Mouse (Mus musculus): Measurements from ENCODE around the gene Plekhm3. TPM values are rescaled to one million over a fixed set of nuclear protein-coding genes. Genes with fewer than 3 reads are reported as not detected.

Plekhm3 gene
- polyA plus RNA-seq, 1 experiment from 2014 or later: 9.4 TPM

- WGBS: 65% methylated on average over 1 of the region's 1 CpGs
- Histone ChIP-seq H3K9ac (ENCODE audit: low read depth, low read length) (no peak overlapping the region), H3K4me1 (ENCODE audit: control insufficient read depth, insufficient read depth, low read depth, low read length) (no peaks in the 10 kb centered on the region), H3K4me2 (ENCODE audit: low read length) (no peak overlapping the region), H3K36me3 (ENCODE audit: control insufficient read depth, insufficient read depth, low read length) (no peaks in the 10 kb centered on the region), H3K4me3 (ENCODE audit: low read length) (no peak overlapping the region), H3K9me3 (ENCODE audit: control insufficient read depth, low read length) (no peaks in the 10 kb centered on the region), H3K27me3 (replicated peaks; ENCODE audit: control insufficient read depth, insufficient read depth, low read length) (no peaks in the 10 kb centered on the region), H3K27ac (ENCODE audit: low read depth, low read length) (no peak overlapping the region)
- no peak for ATAC-seq
Measured at GRCm38 (mm10) chr1:64840930-64841329, 115.7 kb downstream of the Plekhm3 start.

GRCm38 (mm10) chr1:64836584-64836983 lies 120.0 kb downstream of the Plekhm3 start:
- H3K4me2 ChIP-seq (ENCODE audit: low read length): no peak overlapping the region
- H3K27me3 ChIP-seq (replicated peaks; ENCODE audit: control insufficient read depth, insufficient read depth, low read length): no peaks in the 10 kb centered on the region
- H3K36me3 ChIP-seq (ENCODE audit: control insufficient read depth, insufficient read depth, low read length): no peaks in the 10 kb centered on the region
- no peak for ATAC-seq
- H3K4me3 ChIP-seq (ENCODE audit: low read length): no peak overlapping the region
- no peak overlapping the region for H3K9ac ChIP-seq (ENCODE audit: low read depth, low read length)
- WGBS: 86% methylated on average over 5 of the region's 5 CpGs
- H3K27ac ChIP-seq (ENCODE audit: low read depth, low read length): no peak overlapping the region
- H3K9me3 ChIP-seq (ENCODE audit: control insufficient read depth, low read length): no peaks in the 10 kb centered on the region
- H3K4me1 ChIP-seq (ENCODE audit: control insufficient read depth, insufficient read depth, low read depth, low read length): no peaks in the 10 kb centered on the region

DNA sequence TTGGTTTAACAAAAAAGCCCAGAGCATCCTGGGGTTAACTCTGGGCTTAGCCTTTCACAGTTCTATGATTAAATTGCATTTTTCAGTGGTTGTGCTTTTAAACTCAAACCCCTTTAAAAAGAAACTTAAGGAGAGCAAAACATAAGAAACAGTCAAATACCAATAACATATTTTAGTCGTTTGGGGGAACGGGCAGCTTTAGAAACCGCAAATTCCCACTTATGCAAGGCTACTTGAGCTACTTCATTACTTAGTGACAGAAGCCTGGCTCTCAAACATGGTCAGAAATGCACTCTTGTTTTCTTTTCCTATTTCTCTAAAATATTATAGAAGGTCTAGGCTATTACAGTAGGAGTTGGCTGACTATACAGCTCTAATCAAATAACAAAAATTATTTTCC lies 120.5 kb downstream of the Plekhm3 start:
- no peak for ATAC-seq

DNA sequence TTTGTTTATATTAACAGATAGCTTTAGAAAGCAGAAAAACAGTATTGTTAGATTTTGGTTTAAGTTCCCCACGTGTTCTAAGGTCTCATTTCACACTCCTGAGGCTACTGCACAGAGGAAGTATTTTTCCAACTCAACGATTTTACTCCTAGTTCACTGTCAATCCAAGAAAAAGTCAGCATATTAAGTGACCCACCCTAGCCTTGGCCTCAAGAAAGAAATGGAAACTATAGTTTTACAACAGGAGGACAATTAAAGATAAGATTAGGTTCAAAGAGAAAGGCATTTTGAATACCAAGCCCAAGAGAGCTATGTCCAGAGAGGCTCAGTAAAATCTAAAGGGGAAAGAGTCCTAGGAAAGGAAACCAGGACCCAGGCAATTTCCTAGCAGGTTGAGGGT lies 125.1 kb downstream of the Plekhm3 start:
- no peaks in the 10 kb centered on the region for H3K4me1 ChIP-seq (ENCODE audit: control insufficient read depth, insufficient read depth, low read depth, low read length)
- no peaks in the 10 kb centered on the region for H3K36me3 ChIP-seq (ENCODE audit: control insufficient read depth, insufficient read depth, low read length)
- WGBS: 75% methylated on average over 2 of the region's 2 CpGs
- H3K4me2 ChIP-seq (ENCODE audit: low read length): no peak overlapping the region
- no peaks in the 10 kb centered on the region for H3K27me3 ChIP-seq (replicated peaks; ENCODE audit: control insufficient read depth, insufficient read depth, low read length)
- no peaks in the 10 kb centered on the region for H3K9me3 ChIP-seq (ENCODE audit: control insufficient read depth, low read length)
- no peak overlapping the region for H3K4me3 ChIP-seq (ENCODE audit: low read length)
- H3K27ac ChIP-seq (ENCODE audit: low read depth, low read length): no peak overlapping the region
- no peak overlapping the region for H3K9ac ChIP-seq (ENCODE audit: low read depth, low read length)
- ATAC-seq: no peak

More for the DNA sequence above, 120.5 kb downstream of the Plekhm3 start:
- 73% methylated on average over 3 of the region's 3 CpGs for WGBS
- Histone ChIP-seq H3K4me3 (ENCODE audit: low read length) (no peak overlapping the region), H3K27me3 (replicated peaks; ENCODE audit: control insufficient read depth, insufficient read depth, low read length) (no peaks in the 10 kb centered on the region), H3K9ac (ENCODE audit: low read depth, low read length) (no peak overlapping the region), H3K9me3 (ENCODE audit: control insufficient read depth, low read length) (no peaks in the 10 kb centered on the region), H3K27ac (ENCODE audit: low read depth, low read length) (no peak overlapping the region), H3K4me1 (ENCODE audit: control insufficient read depth, insufficient read depth, low read depth, low read length) (no peaks in the 10 kb centered on the region), H3K36me3 (ENCODE audit: control insufficient read depth, insufficient read depth, low read length) (no peaks in the 10 kb centered on the region), H3K4me2 (ENCODE audit: low read length) (no peak overlapping the region)

- Histone ChIP-seq H3K9me3 (ENCODE audit: control insufficient read depth, low read length) (no peaks in the 10 kb centered on the region), H3K27me3 (replicated peaks; ENCODE audit: control insufficient read depth, insufficient read depth, low read length) (no peaks in the 10 kb centered on the region), H3K4me1 (ENCODE audit: control insufficient read depth, insufficient read depth, low read depth, low read length) (no peaks in the 10 kb centered on the region), H3K27ac (ENCODE audit: low read depth, low read length) (no peak overlapping the region), H3K4me3 (ENCODE audit: low read length) (no peak overlapping the region), H3K36me3 (ENCODE audit: control insufficient read depth, insufficient read depth, low read length) (no peaks in the 10 kb centered on the region), H3K9ac (ENCODE audit: low read depth, low read length) (no peak overlapping the region), H3K4me2 (ENCODE audit: low read length) (no peak overlapping the region)
- WGBS: 95% methylated on average over 5 of the region's 5 CpGs
- ATAC-seq: no peak
Measured at GRCm38 (mm10) chr1:64827434-64827833, 129.2 kb downstream of the Plekhm3 start.

- H3K27ac ChIP-seq (ENCODE audit: low read depth, low read length): no peak overlapping the region
- no peaks in the 10 kb centered on the region for H3K4me1 ChIP-seq (ENCODE audit: control insufficient read depth, insufficient read depth, low read depth, low read length)
- 85% methylated on average over 6 of the region's 6 CpGs for WGBS
- no peak overlapping the region for H3K9ac ChIP-seq (ENCODE audit: low read depth, low read length)
- H3K4me3 ChIP-seq (ENCODE audit: low read length): no peak overlapping the region
- no peak overlapping the region for H3K4me2 ChIP-seq (ENCODE audit: low read length)
- H3K9me3 ChIP-seq (ENCODE audit: control insufficient read depth, low read length): no peaks in the 10 kb centered on the region
- no peaks in the 10 kb centered on the region for H3K36me3 ChIP-seq (ENCODE audit: control insufficient read depth, insufficient read depth, low read length)
- H3K27me3 ChIP-seq (replicated peaks; ENCODE audit: control insufficient read depth, insufficient read depth, low read length): no peaks in the 10 kb centered on the region
- ATAC-seq: no peak
Measured at GRCm38 (mm10) chr1:64826348-64827103, 130.1 kb downstream of the Plekhm3 start.

- H3K27ac ChIP-seq (ENCODE audit: low read depth, low read length): no peak overlapping the region
- H3K4me3 ChIP-seq (ENCODE audit: low read length): no peak overlapping the region
- H3K36me3 ChIP-seq (ENCODE audit: control insufficient read depth, insufficient read depth, low read length): no peaks in the 10 kb centered on the region
- no peak overlapping the region for H3K9ac ChIP-seq (ENCODE audit: low read depth, low read length)
- no peaks in the 10 kb centered on the region for H3K9me3 ChIP-seq (ENCODE audit: control insufficient read depth, low read length)
- no peaks in the 10 kb centered on the region for H3K4me1 ChIP-seq (ENCODE audit: control insufficient read depth, insufficient read depth, low read depth, low read length)
- H3K27me3 ChIP-seq (replicated peaks; ENCODE audit: control insufficient read depth, insufficient read depth, low read length): no peaks in the 10 kb centered on the region
- ATAC-seq: no peak
- no peak overlapping the region for H3K4me2 ChIP-seq (ENCODE audit: low read length)
- WGBS: 75% methylated on average over 6 of the region's 6 CpGs
Measured at GRCm38 (mm10) chr1:64823564-64823963, 133.1 kb downstream of the Plekhm3 start.

DNA sequence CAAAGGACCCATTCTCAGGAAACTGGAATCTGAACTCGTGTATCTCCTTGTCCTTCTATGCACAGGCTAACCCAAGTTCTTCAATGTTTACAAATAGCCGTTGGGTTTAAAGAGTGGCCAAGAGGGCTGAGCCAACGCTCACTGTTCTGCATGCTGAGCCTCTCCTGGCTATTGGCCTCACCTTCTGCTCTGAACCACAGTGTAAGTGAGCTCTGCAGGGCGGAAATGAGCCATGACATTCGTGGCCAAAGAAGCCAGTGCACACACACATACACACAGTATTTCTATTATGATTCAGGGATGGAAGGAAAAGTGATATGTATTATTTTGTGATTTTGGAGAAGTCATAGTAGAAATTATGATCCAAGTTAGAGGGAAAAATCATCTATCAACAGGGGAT lies 138.9 kb downstream of the Plekhm3 start:
- ATAC-seq: no peak
- Histone ChIP-seq H3K9me3 (ENCODE audit: control insufficient read depth, low read length) (no peaks in the 10 kb centered on the region), H3K27ac (ENCODE audit: low read depth, low read length) (no peak overlapping the region), H3K4me3 (ENCODE audit: low read length) (no peak overlapping the region), H3K27me3 (replicated peaks; ENCODE audit: control insufficient read depth, insufficient read depth, low read length) (no peaks in the 10 kb centered on the region), H3K4me2 (ENCODE audit: low read length) (no peak overlapping the region), H3K4me1 (ENCODE audit: control insufficient read depth, insufficient read depth, low read depth, low read length) (no peaks in the 10 kb centered on the region), H3K36me3 (ENCODE audit: control insufficient read depth, insufficient read depth, low read length) (no peaks in the 10 kb centered on the region), H3K9ac (ENCODE audit: low read depth, low read length) (no peak overlapping the region)
- 88% methylated on average over 5 of the region's 5 CpGs for WGBS

DNA sequence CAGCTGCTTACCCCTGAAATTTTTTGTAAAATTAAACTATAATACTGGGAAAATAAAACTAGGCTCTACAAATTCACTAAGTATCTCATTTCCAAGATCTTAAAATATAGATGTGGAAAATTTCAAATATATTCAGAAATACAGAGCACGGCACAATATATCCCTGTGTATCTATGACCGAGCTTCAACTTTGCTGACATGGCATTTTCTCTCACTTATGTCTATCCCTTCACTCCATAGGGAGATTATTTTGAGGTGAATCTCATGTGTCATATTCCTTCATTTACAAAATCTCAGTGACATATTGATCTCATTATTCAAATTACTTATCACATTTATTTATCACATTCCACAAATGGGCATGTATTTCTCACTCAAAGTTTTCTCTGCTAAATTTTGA lies 143.4 kb downstream of the Plekhm3 start:
- WGBS: 95% methylated on average over 2 of the region's 2 CpGs
- Histone ChIP-seq H3K36me3 (ENCODE audit: control insufficient read depth, insufficient read depth, low read length) (no peaks in the 10 kb centered on the region), H3K4me2 (ENCODE audit: low read length) (no peak overlapping the region)

More for the DNA sequence above, 143.4 kb downstream of the Plekhm3 start:
- Histone ChIP-seq H3K4me1 (ENCODE audit: control insufficient read depth, insufficient read depth, low read depth, low read length) (no peaks in the 10 kb centered on the region), H3K9ac (ENCODE audit: low read depth, low read length) (no peak overlapping the region), H3K9me3 (ENCODE audit: control insufficient read depth, low read length) (no peaks in the 10 kb centered on the region), H3K4me3 (ENCODE audit: low read length) (no peak overlapping the region), H3K27ac (ENCODE audit: low read depth, low read length) (no peak overlapping the region), H3K27me3 (replicated peaks; ENCODE audit: control insufficient read depth, insufficient read depth, low read length) (no peaks in the 10 kb centered on the region)
- no peak for ATAC-seq

All from hindbrain, embryonic 16.5 days (tissue).